Mouse (Mus musculus) thymus, adult 2 months (tissue): ENCODE measurements around the gene Tpst2. TPM values are rescaled to one million over a fixed set of nuclear protein-coding genes. Genes with fewer than 3 reads are reported as not detected.

Experiments used
- DNase-seq: peaks from one replicate; pipeline ENCODE4 v3.0.0; 2021
- H3K27ac ChIP-seq: fragments of 200-500 bp; 2 replicates; pipeline ENCODE4 v1.5.1; 2012; ENCODE audit warnings: low read length, control low read depth; ENCODE audit not compliant: control insufficient read depth, insufficient read depth
- H3K27me3 ChIP-seq: fragments of 200-500 bp; 2 replicates; pipeline ENCODE4 v1.6.1; 2012; ENCODE audit warnings: mild to moderate bottlenecking, low read length, moderate library complexity, mixed read lengths; ENCODE audit not compliant: control insufficient read depth, insufficient read depth
- H3K36me3 ChIP-seq: fragments of 200-500 bp; 2 replicates; pipeline ENCODE4 v1.6.1; 2012; ENCODE audit warnings: mild to moderate bottlenecking, low read length, moderate library complexity; ENCODE audit not compliant: control insufficient read depth, insufficient read depth
- H3K4me1 ChIP-seq: fragments of 200-500 bp; replicated peaks from 2 replicates; pipeline ENCODE4 v1.6.1; 2012; ENCODE audit warnings: low read length; ENCODE audit not compliant: control insufficient read depth, insufficient read depth
- H3K4me3 ChIP-seq: fragments of 200-500 bp; 2 replicates; pipeline ENCODE4 v1.5.1; 2012; ENCODE audit warnings: mild to moderate bottlenecking, low read length, control low read depth, moderate library complexity; ENCODE audit not compliant: control insufficient read depth, insufficient read depth
- CTCF ChIP-seq: fragments of 200-500 bp; IDR thresholded peaks from 2 replicates; pipeline ENCODE4 v1.5.1; 2012; ENCODE audit warnings: mild to moderate bottlenecking, control low read depth, low read length, moderate library complexity, borderline replicate concordance; ENCODE audit not compliant: control insufficient read depth, poor library complexity, insufficient read depth; ENCODE audit errors: extremely low read depth
- POLR2A ChIP-seq: fragments of 200-500 bp; IDR thresholded peaks from 2 replicates; pipeline ENCODE4 v1.6.1; 2012; ENCODE audit warnings: mild to moderate bottlenecking, low read length, control low read depth, moderate library complexity; ENCODE audit not compliant: control insufficient read depth, poor library complexity, insufficient read depth; ENCODE audit errors: extremely low read depth
- WGBS: fragments of 180-500 bp; shearing (Covaris S2); methylation state at CpG from one replicate; pipeline ENCODE4 v1.1.7; 2018; 5-methylcytosine and 5-hydroxymethylcytosine counted together
- polyA plus RNA-seq: library from polyadenylated mRNA; depleted of rRNA; stranded (reverse); fragments of >200 nt; gene quantifications from 2 replicates; pipeline ENCODE4 v1.2.3, GENCODE M21; 2012

Gene Tpst2
- polyA plus RNA-seq, 1 experiment, result 63.5 TPM

DNA sequence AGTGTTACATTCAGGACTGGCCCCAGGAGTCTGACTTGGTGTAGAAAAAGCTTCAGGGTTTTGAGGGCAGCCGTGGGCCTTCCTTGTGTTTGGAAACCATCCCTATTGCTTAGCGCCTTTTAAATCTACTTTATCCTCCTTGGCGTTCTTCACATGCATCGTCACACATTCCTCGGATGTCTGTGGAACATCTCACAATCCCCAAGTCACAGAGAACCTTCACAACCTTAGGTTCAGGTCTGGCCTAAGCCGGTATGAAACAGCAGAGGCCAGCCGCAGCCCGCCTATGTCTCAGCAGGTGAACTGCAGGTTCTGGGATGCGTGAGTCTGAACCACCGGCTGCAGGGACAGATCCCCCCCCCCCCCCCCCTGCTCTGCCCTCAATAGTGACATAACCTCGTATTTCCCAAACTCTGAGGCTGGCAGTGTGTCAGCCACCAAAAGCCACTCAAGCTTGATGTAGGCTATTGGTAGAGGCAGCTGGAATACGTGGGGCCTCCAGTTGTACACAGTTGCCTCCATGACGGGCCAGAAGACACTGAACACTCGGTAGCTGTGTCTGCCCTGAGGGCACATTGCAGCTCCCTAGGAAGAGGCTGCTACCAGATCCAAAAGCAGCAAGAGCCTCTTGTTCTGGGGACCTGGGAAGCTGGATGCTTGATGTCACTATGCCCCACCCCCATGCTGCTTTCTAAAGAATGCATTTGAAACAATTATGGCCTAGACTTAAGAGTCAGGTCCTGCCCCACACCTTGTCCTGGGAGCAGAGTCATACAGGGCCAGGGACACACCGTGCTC lies 4.6 kb downstream of the Tpst2 start:
- Histone ChIP-seq H3K4me1 (peaks cover 65% of the 10 kb centered on the region), H3K4me3 (no peak overlapping the region), H3K36me3 (no peaks in the 10 kb centered on the region), H3K27ac (no peak overlapping the region), H3K27me3 (no peaks in the 10 kb centered on the region)
- 86% methylated on average over 15 of the region's 15 CpGs for WGBS
- DNase-seq, result no peak
- no peak for TF ChIP-seq CTCF
- no peak for TF ChIP-seq POLR2A

DNA sequence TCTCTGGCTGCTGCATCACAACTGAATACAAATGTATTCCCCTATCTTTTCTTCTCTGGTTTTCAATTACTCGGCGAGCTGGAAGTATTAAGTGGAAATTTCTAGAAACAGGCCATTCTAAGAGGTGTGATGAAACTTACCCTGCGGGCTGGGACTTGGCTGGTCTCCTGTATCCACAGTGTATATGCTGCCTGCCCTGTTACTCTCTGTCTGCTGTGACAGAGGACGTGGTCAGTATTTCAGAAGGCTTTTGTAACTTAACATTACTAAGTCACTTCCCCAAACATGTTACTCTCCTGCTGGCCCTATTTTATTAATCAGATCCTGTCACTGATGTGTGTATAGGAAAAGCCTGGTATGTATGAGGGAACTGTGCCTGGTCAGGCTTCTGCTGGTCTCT lies 5.2 kb downstream of the Tpst2 start:
- no peak for TF ChIP-seq POLR2A
- TF ChIP-seq CTCF, result no peak
- no peak for DNase-seq
- Histone ChIP-seq H3K27ac (no peak overlapping the region), H3K4me3 (no peak overlapping the region), H3K36me3 (no peaks in the 10 kb centered on the region), H3K27me3 (no peaks in the 10 kb centered on the region), H3K4me1 (peaks cover 71% of the 10 kb centered on the region)
- WGBS, result 88% methylated on average over 4 of the region's 4 CpGs

- peaks cover 74% of the 10 kb centered on the region for H3K4me1 ChIP-seq
- H3K27me3 ChIP-seq, result no peaks in the 10 kb centered on the region
- WGBS, result 67% methylated on average over 6 of the region's 6 CpGs
- no peaks in the 10 kb centered on the region for H3K36me3 ChIP-seq
- no peak for DNase-seq
- no peak overlapping the region for H3K27ac ChIP-seq
- TF ChIP-seq CTCF, result no peak
- no peak for TF ChIP-seq POLR2A
- no peak overlapping the region for H3K4me3 ChIP-seq
Measured at GRCm38 (mm10) chr5:112282123-112282779, 5.8 kb downstream of the Tpst2 start.

- no peak overlapping the region for H3K4me3 ChIP-seq
- TF ChIP-seq CTCF (no peak), POLR2A (no peak)
- no peaks in the 10 kb centered on the region for H3K36me3 ChIP-seq
- H3K4me1 ChIP-seq, result peaks cover 79% of the 10 kb centered on the region
- no peak overlapping the region for H3K27ac ChIP-seq
- no peak for DNase-seq
- WGBS, result 48% methylated on average over 9 of the region's 9 CpGs
- H3K27me3 ChIP-seq, result no peaks in the 10 kb centered on the region
Measured at GRCm38 (mm10) chr5:112282780-112283482, 6.4 kb downstream of the Tpst2 start.

DNA sequence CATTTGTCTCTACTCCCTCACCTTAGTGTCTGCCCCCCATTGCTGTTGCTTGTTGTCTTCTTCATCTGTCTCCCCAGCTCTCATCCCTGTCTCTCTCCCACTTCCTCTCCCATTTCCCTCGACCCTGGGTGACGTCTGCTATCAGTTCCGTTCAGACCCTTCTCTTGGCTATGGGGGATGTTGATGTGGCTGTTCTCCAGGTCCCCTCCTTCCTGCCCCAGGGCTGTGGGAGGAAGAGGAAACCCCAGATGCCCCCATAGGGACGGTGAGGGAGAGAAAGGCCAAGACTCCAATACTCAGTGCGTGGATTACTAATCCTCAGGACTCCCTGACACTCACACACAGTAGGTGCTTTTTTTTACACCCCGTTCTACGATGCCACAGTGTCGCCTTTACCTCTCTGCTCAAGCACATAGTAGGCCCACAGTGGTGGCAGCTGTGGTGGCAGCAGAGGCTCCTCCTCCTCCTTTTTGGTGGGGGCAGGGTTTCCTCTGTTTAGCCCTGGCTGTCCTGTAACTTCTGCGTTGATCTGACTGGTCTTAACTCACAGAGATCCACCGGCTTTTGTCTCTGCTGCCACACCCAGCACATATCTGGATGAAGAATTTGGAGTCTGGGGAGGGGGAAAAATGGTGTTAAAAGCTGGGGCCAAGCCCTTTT lies 7.2 kb downstream of the Tpst2 start:
- WGBS, result 15% methylated on average over 10 of the region's 10 CpGs
- TF ChIP-seq POLR2A, result no peak
- TF ChIP-seq CTCF, result no peak
- Histone ChIP-seq H3K4me1 (peaks cover 79% of the 10 kb centered on the region), H3K27me3 (no peaks in the 10 kb centered on the region), H3K36me3 (no peaks in the 10 kb centered on the region), H3K4me3 (no peak overlapping the region), H3K27ac (no peak overlapping the region)
- DNase-seq, result no peak

- TF ChIP-seq POLR2A, result no peak
- TF ChIP-seq CTCF, result no peak
- Histone ChIP-seq H3K4me3 (no peak overlapping the region), H3K27me3 (no peaks in the 10 kb centered on the region), H3K27ac (no peak overlapping the region), H3K4me1 (peaks cover 77% of the 10 kb centered on the region), H3K36me3 (no peaks in the 10 kb centered on the region)
- WGBS, result 42% methylated on average over 7 of the region's 7 CpGs
- DNase-seq, result no peak
Measured at GRCm38 (mm10) chr5:112284203-112284582, 7.7 kb downstream of the Tpst2 start.
